Mouse (Mus musculus) cortical plate, adult 2 months (tissue): ENCODE measurements around the gene Id3.

ENCODE experiments used
- CTCF ChIP-seq: fragments of 200-500 bp; IDR thresholded peaks from 2 replicates; pipeline ENCODE4 v1.5.1; 2011; ENCODE audit warnings: mild to moderate bottlenecking, control low read depth, low read length; ENCODE audit not compliant: insufficient read depth; ENCODE audit errors: extremely low read depth
- POLR2A ChIP-seq: fragments of 200-500 bp; IDR thresholded peaks from 2 replicates; pipeline ENCODE4 v1.6.1; 2011; ENCODE audit warnings: mild to moderate bottlenecking, low read length, control low read depth; ENCODE audit not compliant: insufficient read depth; ENCODE audit errors: extremely low read depth

DNA sequence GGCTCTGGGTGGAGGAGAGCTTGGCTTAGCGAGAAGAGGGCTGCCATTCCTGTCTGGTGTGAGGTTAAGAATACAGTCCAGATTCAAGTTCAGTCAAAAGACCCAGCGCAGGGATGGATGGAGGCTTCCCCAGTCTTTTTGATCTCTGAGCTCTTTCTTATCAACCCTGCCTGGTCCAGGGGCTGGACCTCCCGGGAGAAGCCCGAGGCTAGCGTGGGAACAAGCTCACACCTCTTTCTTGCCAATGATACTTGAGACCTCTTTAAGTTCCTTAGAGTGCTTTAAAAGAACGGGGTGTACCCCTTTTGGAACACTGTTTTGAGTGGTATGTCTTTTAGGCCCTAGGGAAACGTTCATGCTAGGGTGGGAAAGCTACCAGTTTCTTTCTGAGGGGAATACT, 51.7 kb downstream of the Id3 start:
- TF ChIP-seq CTCF (no peak), POLR2A (no peak)
